Mouse (Mus musculus): ENCODE measurements around the gene Fam193b. TPM values are rescaled to one million over a fixed set of nuclear protein-coding genes. Genes with fewer than 3 reads are reported as not detected.

Gene Fam193b
- total RNA-seq, 1 experiment from 2014 or later = 42.5 TPM

DNA sequence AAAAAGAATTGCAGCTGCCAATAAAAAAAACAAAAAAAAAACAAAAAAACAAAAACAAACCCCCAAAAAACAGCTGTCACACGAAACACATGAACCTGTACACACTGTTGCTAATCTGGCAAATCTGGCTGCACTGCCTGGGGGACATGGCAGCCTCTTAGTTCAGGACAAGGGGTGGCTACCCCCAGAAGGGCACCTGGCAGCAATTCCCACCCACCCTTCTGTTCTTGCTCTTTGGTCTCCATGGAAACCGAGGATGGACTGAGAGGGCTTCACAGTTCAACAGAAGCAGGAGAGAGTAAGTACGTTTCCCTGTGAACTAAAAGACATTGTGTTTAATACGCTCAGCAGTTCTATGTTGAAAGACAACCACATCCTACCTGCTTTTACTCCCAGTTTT is 75.2 kb downstream of the Fam193b start:
- no peak for DNase-seq

DNA sequence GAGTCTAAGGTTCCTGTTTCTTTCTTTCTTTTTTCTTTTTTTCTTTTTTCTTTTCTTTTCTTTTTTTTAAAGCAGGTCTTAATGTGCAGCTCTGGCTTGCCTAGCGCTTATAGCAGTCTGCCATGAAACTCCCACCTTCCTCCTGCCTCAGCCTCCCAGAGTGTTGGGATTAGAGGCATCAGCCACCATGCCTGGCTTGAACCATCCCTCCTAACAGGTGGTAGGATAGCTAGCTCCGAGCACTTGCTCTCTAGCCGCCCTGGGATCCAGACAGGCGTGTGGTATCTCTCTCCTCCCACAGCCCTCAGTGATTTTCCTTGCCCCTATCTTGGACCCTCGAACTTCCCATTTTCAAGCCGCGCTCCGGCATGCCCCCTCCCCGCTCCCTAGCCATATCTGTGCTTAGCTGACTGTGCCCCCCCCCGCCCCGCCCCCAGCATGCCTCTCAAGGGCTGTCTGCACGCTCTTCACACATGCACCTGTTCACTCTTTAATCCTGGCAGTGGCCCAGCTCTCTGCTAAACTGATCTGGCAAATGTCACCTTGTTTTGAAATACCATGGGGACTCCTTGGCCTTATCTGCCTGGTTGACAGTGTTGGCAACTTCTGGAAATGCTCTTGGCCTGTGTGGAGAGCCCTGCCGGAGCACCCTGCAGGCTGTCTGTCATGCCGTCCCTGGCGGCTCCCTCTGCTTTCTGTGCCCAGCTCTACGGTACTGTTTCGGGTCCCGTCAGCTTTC is 75.9 kb downstream of the Fam193b start:
- peak; percentile 75 for DNase-seq

DNA sequence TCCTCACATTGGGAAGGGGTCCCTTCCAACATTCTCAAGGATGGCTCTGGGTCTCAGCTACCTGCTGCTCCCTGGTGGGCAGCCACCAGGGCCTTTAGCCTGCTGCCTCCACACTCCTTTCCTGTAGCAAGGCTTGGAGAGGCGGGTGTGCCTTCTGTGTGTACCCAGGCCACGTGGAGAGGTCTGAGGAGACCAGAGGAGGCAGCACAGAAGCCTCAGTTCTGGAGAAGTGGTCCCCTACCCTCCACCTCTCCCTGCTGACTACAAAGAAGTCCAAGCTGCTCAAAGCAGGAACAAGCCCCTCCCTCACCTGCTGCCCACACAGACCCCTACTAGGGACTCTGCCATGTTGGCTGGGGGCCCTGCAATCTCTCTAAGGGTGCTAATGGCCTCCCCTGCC is 76.7 kb downstream of the Fam193b start:
- DNase-seq = no peak

Small RNA genes lying within 50 kb of the gene (microRNA-seq; reads per million reads assigned to microRNA genes)
- gene Mir6945 = 0 to 1.1 reads per million in 2 experiments

Other genes with a start within 250 kb of the Fam193b start
- gene Rab24, start 249.2 kb downstream of the Fam193b start, total RNA-seq (2021) = 53.7 and 60.7 TPM in 2 replicates
- 10.0 and 10.9 TPM in 2 replicates for gene Mxd3, start 241.3 kb downstream of the Fam193b start, total RNA-seq (2021)
- 105 and 107 TPM in 2 replicates for gene Lman2, start 208.3 kb downstream of the Fam193b start, total RNA-seq (2021)
- 0.44 and 4.5 TPM in 2 replicates for gene Rgs14, start 201.4 kb downstream of the Fam193b start, total RNA-seq (2021)
- 0.33 TPM in 1 of 2 replicates, not detected in the other for gene Slc34a1, start 172.9 kb downstream of the Fam193b start, total RNA-seq (2021)
- not detected in 2 replicates for gene Pfn3, start 155.9 kb downstream of the Fam193b start, total RNA-seq (2021)
- gene F12, start 144.3 kb downstream of the Fam193b start, total RNA-seq (2021) = 4.3 and 60.0 TPM in 2 replicates
- gene Grk6, start 126.0 kb downstream of the Fam193b start, total RNA-seq (2021) = 35.3 and 55.4 TPM in 2 replicates
- gene Prr7, start 106.9 kb downstream of the Fam193b start, total RNA-seq (2021) = 3.1 and 6.0 TPM in 2 replicates
- gene Dbn1, start 83.0 kb downstream of the Fam193b start, total RNA-seq (2021) = 24.0 and 24.9 TPM in 2 replicates
- gene Pdlim7, start 57.4 kb downstream of the Fam193b start, total RNA-seq (2021) = 23.8 and 26.7 TPM in 2 replicates
- gene Dok3, start 41.8 kb downstream of the Fam193b start, total RNA-seq (2021) = 3.4 and 11.6 TPM in 2 replicates
- 38.4 and 46.0 TPM in 2 replicates for gene Ddx41, start 34.5 kb downstream of the Fam193b start, total RNA-seq (2021)
- 145 and 156 TPM in 2 replicates for gene Tmed9, start 2.6 kb upstream of the Fam193b start, total RNA-seq (2021)
- gene B4galt7, start 28.8 kb upstream of the Fam193b start, total RNA-seq (2021) = 11.6 and 15.4 TPM in 2 replicates
- 25.4 and 27.9 TPM in 2 replicates for gene Caml, start 51.9 kb upstream of the Fam193b start, total RNA-seq (2021)
- gene Ddx46, start 63.9 kb upstream of the Fam193b start, total RNA-seq (2021) = 35.1 and 41.8 TPM in 2 replicates
- 53.9 and 55.4 TPM in 2 replicates for gene B230219D22Rik, start 122.0 kb upstream of the Fam193b start, total RNA-seq (2021)
- gene Txndc15, start 143.5 kb upstream of the Fam193b start, total RNA-seq (2021) = 50.0 and 52.8 TPM in 2 replicates
- gene Pcbd2, start 156.2 kb upstream of the Fam193b start, total RNA-seq (2021) = 62.1 and 72.6 TPM in 2 replicates
- gene Catsper3, start 213.4 kb upstream of the Fam193b start, total RNA-seq (2021) = 0.30 TPM in 1 of 2 replicates, not detected in the other

All from adrenal gland, postnatal 14 days (tissue).